Comparison of ENCODE assay signal across 16 mouse cellular contexts in genomic region chr3:135529670-135530069, GRCm38 (mm10).
"Had no signal": no experiment of that assay in that cellular context is flagged by ENCODE, and none has a peak within 500 bp of the region (broad histone marks: within the 10 kb centered on the region; RNA-seq: fewer than 3 reads in every experiment).

No protein-coding gene starts in this region.

- H3K36me3 ChIP-seq: liver, embryonic 13.5 days; liver, embryonic 15.5 days; lung, embryonic 15.5 days; neural tube, embryonic 12.5 days; stomach, embryonic 15.5 days had no signal

- H3K4me2 ChIP-seq: liver, embryonic 13.5 days; liver, embryonic 15.5 days; lung, embryonic 15.5 days; neural tube, embryonic 12.5 days; stomach, embryonic 15.5 days had no signal

- H3K4me3 ChIP-seq: liver, embryonic 13.5 days; liver, embryonic 15.5 days; lung, embryonic 15.5 days; megakaryocyte, embryonic 14.5 days; neural tube, embryonic 12.5 days; stomach, embryonic 15.5 days had no signal

- ATAC-seq: liver, postnatal 0 days; lung, postnatal 0 days had no signal

- H3K9me3 ChIP-seq: liver, embryonic 13.5 days; liver, embryonic 15.5 days; lung, embryonic 15.5 days; neural tube, embryonic 12.5 days; stomach, embryonic 15.5 days had no signal

- DNase-seq: liver, embryonic 13.5 days; liver, postnatal 0 days; lung, adult 2 months; lung, postnatal 14 days; lung, postnatal 36 days; right cerebral cortex, postnatal 14 days; thymus, adult 18-20 months; thymus, postnatal 14 days; thymus, postnatal 36 days had no signal

- H3K27ac ChIP-seq: liver, embryonic 13.5 days; liver, embryonic 15.5 days; lung, embryonic 15.5 days; macrophage; neural tube, embryonic 12.5 days; stomach, embryonic 15.5 days had no signal

- H3K4me1 ChIP-seq: liver, embryonic 15.5 days; lung, embryonic 15.5 days; neural tube, embryonic 12.5 days; stomach, embryonic 15.5 days had no signal

- H3K27me3 ChIP-seq: liver, embryonic 13.5 days; liver, embryonic 15.5 days; lung, embryonic 15.5 days; megakaryocyte, embryonic 14.5 days; neural tube, embryonic 12.5 days; stomach, embryonic 15.5 days had no signal

- H3K9ac ChIP-seq: liver, embryonic 13.5 days; liver, embryonic 15.5 days; liver, postnatal 0 days; lung, embryonic 15.5 days; neural tube, embryonic 12.5 days; stomach, embryonic 15.5 days had no signal
